In genomic region chr11:70433569-70433943, GRCm38 (mm10) we compare ENCODE assay signal across 8 mouse cellular contexts. TPM values are rescaled to one million over a fixed set of nuclear protein-coding genes. Genes with fewer than 3 reads are reported as not detected.
DNase-seq lines count a peak whose midpoint lies in the region; ATAC-seq lines count a peak whose summit lies in the region.

No protein-coding gene starts in this region.

- ATAC-seq in kidney, embryonic 14.5 days (ENCODE audit: low FRiP score, low TSS enrichment) = no peak
- no peak for ATAC-seq in hindbrain, embryonic 12.5 days (ENCODE audit: low FRiP score)
- ATAC-seq in midbrain, embryonic 13.5 days = no peak
- ATAC-seq in erythroid progenitor cell, adult 5-6 weeks (replicated peaks; ENCODE audit: low FRiP score, poor library complexity, severe bottlenecking) = no peak

- no peak overlapping the region for H3K9ac ChIP-seq in kidney, embryonic 14.5 days (ENCODE audit: low read depth, low read length)
- H3K9ac ChIP-seq in hindbrain, embryonic 12.5 days = peak overlapping the region; percentile 80
- H3K9ac ChIP-seq in midbrain, embryonic 13.5 days (replicated peaks) = peak overlapping the region; percentile 91

- 78% methylated on average over 1 of the region's 1 CpGs for WGBS in kidney, embryonic 14.5 days
- WGBS in hindbrain, embryonic 12.5 days = 63% methylated on average over 1 of the region's 1 CpGs
- WGBS in midbrain, embryonic 13.5 days = 68% methylated on average over 1 of the region's 1 CpGs

- H3K36me3 ChIP-seq in kidney, embryonic 14.5 days (ENCODE audit: control insufficient read depth, insufficient read depth, low read length) = peaks cover 21% of the 10 kb centered on the region
- peaks cover 29% of the 10 kb centered on the region for H3K36me3 ChIP-seq in hindbrain, embryonic 12.5 days
- H3K36me3 ChIP-seq in midbrain, embryonic 13.5 days = peaks cover 32% of the 10 kb centered on the region

- H3K4me2 ChIP-seq in kidney, embryonic 14.5 days (replicated peaks; ENCODE audit: low read depth, low read length) = peak overlapping the region; percentile 63
- H3K4me2 ChIP-seq in hindbrain, embryonic 12.5 days (replicated peaks) = peak overlapping the region; percentile 62
- H3K4me2 ChIP-seq in midbrain, embryonic 13.5 days (replicated peaks) = peak overlapping the region; percentile 79

- peak overlapping the region; percentile 61 for H3K4me3 ChIP-seq in kidney, embryonic 14.5 days (ENCODE audit: low read length)
- peak overlapping the region; percentile 59 for H3K4me3 ChIP-seq in brown adipose tissue, adult 24 weeks (ENCODE audit: insufficient read depth, low read depth, low read length)
- peak overlapping the region; percentile 71 for H3K4me3 ChIP-seq in hindbrain, embryonic 12.5 days
- peak overlapping the region; percentile 66 for H3K4me3 ChIP-seq in midbrain, embryonic 13.5 days (replicated peaks)

- no peak for DNase-seq in kidney, postnatal 25 days
- DNase-seq in thymus, postnatal 10 days (ENCODE audit: low spot score in 2 of 2) = no peak
- DNase-seq in adrenal gland, postnatal 25 days = no peak

- no peaks in the 10 kb centered on the region for H3K9me3 ChIP-seq in kidney, embryonic 14.5 days (ENCODE audit: control insufficient read depth, low read length)
- H3K9me3 ChIP-seq in hindbrain, embryonic 12.5 days (replicated peaks) = no peaks in the 10 kb centered on the region
- no peaks in the 10 kb centered on the region for H3K9me3 ChIP-seq in midbrain, embryonic 13.5 days

- peaks cover 10% of the 10 kb centered on the region for H3K4me1 ChIP-seq in kidney, embryonic 14.5 days (ENCODE audit: control insufficient read depth, insufficient read depth, low read length)
- H3K4me1 ChIP-seq in brown adipose tissue, adult 24 weeks (ENCODE audit: control insufficient read depth, insufficient read depth, insufficient read length, low read length) = no peaks in the 10 kb centered on the region
- H3K4me1 ChIP-seq in hindbrain, embryonic 12.5 days = peaks cover 30% of the 10 kb centered on the region
- peaks cover 36% of the 10 kb centered on the region for H3K4me1 ChIP-seq in midbrain, embryonic 13.5 days (replicated peaks)

- no peaks in the 10 kb centered on the region for H3K27me3 ChIP-seq in kidney, embryonic 14.5 days (ENCODE audit: control insufficient read depth, insufficient read depth, low read length)
- H3K27me3 ChIP-seq in hindbrain, embryonic 12.5 days = no peaks in the 10 kb centered on the region
- no peaks in the 10 kb centered on the region for H3K27me3 ChIP-seq in midbrain, embryonic 13.5 days

- H3K27ac ChIP-seq in kidney, embryonic 14.5 days (ENCODE audit: low read depth, low read length) = no peak overlapping the region
- peak overlapping the region; percentile 75 for H3K27ac ChIP-seq in brown adipose tissue, adult 24 weeks (replicated peaks; ENCODE audit: low read depth, low read length)
- no peak overlapping the region for H3K27ac ChIP-seq in hindbrain, embryonic 12.5 days
- no peak overlapping the region for H3K27ac ChIP-seq in midbrain, embryonic 13.5 days

RNA-seq across cellular contexts. Expression of gene Arrb2, which starts 1.1 kb away (rescaled TPM):
- polyA plus RNA-seq in kidney, embryonic 14.5 days (2014; fragmentation: Nextera tagmentation; extraction: Ambion mirVana) = 11.0 and 23.3 TPM in 2 replicates
- polyA plus RNA-seq in brown adipose tissue, adult 24 weeks (2012; ENCODE audit: insufficient read depth, insufficient read length, missing spikeins) = 8.2 and 13.4 TPM in 2 replicates
- polyA plus RNA-seq in hindbrain, embryonic 12.5 days (2016; fragmentation: Nextera tagmentation; extraction: Ambion mirVana) = 36.5 and 36.8 TPM in 2 replicates
- polyA plus RNA-seq in midbrain, embryonic 13.5 days (2015; fragmentation: Nextera tagmentation; extraction: Ambion mirVana) = 44.8 and 45.5 TPM in 2 replicates
- 30.6 and 51.2 TPM in 2 replicates for total RNA-seq in erythroid progenitor cell, adult 5-6 weeks (2015; ENCODE audit: low replicate concordance)
- 27.9 and 33.4 TPM in 2 replicates for total RNA-seq in erythroid progenitor cell, adult 5-6 weeks (2017; ENCODE audit: low replicate concordance)
- total RNA-seq in adrenal gland, postnatal 25 days (2021) = 17.1 and 29.9 TPM in 2 replicates

RNA-seq across cellular contexts. Expression of gene Med11, which starts 18.2 kb away (rescaled TPM):
- polyA plus RNA-seq in kidney, embryonic 14.5 days (2014; fragmentation: Nextera tagmentation; extraction: Ambion mirVana) = 48.7 and 50.0 TPM in 2 replicates
- 15.0 and 16.7 TPM in 2 replicates for polyA plus RNA-seq in brown adipose tissue, adult 24 weeks (2012; ENCODE audit: insufficient read depth, insufficient read length, missing spikeins)
- 32.7 and 36.1 TPM in 2 replicates for polyA plus RNA-seq in hindbrain, embryonic 12.5 days (2016; fragmentation: Nextera tagmentation; extraction: Ambion mirVana)
- polyA plus RNA-seq in midbrain, embryonic 13.5 days (2015; fragmentation: Nextera tagmentation; extraction: Ambion mirVana) = 41.9 and 43.6 TPM in 2 replicates
- 11.9 and 18.0 TPM in 2 replicates for total RNA-seq in erythroid progenitor cell, adult 5-6 weeks (2015; ENCODE audit: low replicate concordance)
- 6.4 and 31.5 TPM in 2 replicates for total RNA-seq in erythroid progenitor cell, adult 5-6 weeks (2017; ENCODE audit: low replicate concordance)
- total RNA-seq in adrenal gland, postnatal 25 days (2021) = 23.0 and 25.4 TPM in 2 replicates

RNA-seq across cellular contexts. Expression of gene Pelp1, which starts 23.7 kb away (rescaled TPM):
- polyA plus RNA-seq in kidney, embryonic 14.5 days (2014; fragmentation: Nextera tagmentation; extraction: Ambion mirVana) = 27.8 and 39.0 TPM in 2 replicates
- 4.6 and 5.4 TPM in 2 replicates for polyA plus RNA-seq in brown adipose tissue, adult 24 weeks (2012; ENCODE audit: insufficient read depth, insufficient read length, missing spikeins)
- 40.2 and 40.4 TPM in 2 replicates for polyA plus RNA-seq in hindbrain, embryonic 12.5 days (2016; fragmentation: Nextera tagmentation; extraction: Ambion mirVana)
- polyA plus RNA-seq in midbrain, embryonic 13.5 days (2015; fragmentation: Nextera tagmentation; extraction: Ambion mirVana) = 33.9 and 34.1 TPM in 2 replicates
- 3.2 and 8.4 TPM in 2 replicates for total RNA-seq in erythroid progenitor cell, adult 5-6 weeks (2015; ENCODE audit: low replicate concordance)
- total RNA-seq in erythroid progenitor cell, adult 5-6 weeks (2017; ENCODE audit: low replicate concordance) = 3.1 and 3.8 TPM in 2 replicates
- total RNA-seq in adrenal gland, postnatal 25 days (2021) = 23.3 and 26.7 TPM in 2 replicates

RNA-seq across cellular contexts. Expression of gene Zmynd15, which starts 25.7 kb away (rescaled TPM):
- 0.33 and 0.88 TPM in 2 replicates for polyA plus RNA-seq in kidney, embryonic 14.5 days (2014; fragmentation: Nextera tagmentation; extraction: Ambion mirVana)
- 0.42 TPM in 1 of 2 replicates, not detected in the other for polyA plus RNA-seq in brown adipose tissue, adult 24 weeks (2012; ENCODE audit: insufficient read depth, insufficient read length, missing spikeins)
- polyA plus RNA-seq in hindbrain, embryonic 12.5 days (2016; fragmentation: Nextera tagmentation; extraction: Ambion mirVana) = 0.60 and 1.1 TPM in 2 replicates
- 0.40 and 0.44 TPM in 2 replicates for polyA plus RNA-seq in midbrain, embryonic 13.5 days (2015; fragmentation: Nextera tagmentation; extraction: Ambion mirVana)
- total RNA-seq in erythroid progenitor cell, adult 5-6 weeks (2015; ENCODE audit: low replicate concordance) = not detected in 2 replicates
- not detected in 2 replicates for total RNA-seq in erythroid progenitor cell, adult 5-6 weeks (2017; ENCODE audit: low replicate concordance)
- 1.5 and 1.8 TPM in 2 replicates for total RNA-seq in adrenal gland, postnatal 25 days (2021)

RNA-seq across cellular contexts. Expression of gene Cxcl16, which starts 26.2 kb away (rescaled TPM):
- polyA plus RNA-seq in kidney, embryonic 14.5 days (2014; fragmentation: Nextera tagmentation; extraction: Ambion mirVana) = 5.2 and 6.0 TPM in 2 replicates
- polyA plus RNA-seq in brown adipose tissue, adult 24 weeks (2012; ENCODE audit: insufficient read depth, insufficient read length, missing spikeins) = 5.0 TPM in 2 replicates
- 2.0 and 2.1 TPM in 2 replicates for polyA plus RNA-seq in hindbrain, embryonic 12.5 days (2016; fragmentation: Nextera tagmentation; extraction: Ambion mirVana)
- polyA plus RNA-seq in midbrain, embryonic 13.5 days (2015; fragmentation: Nextera tagmentation; extraction: Ambion mirVana) = 1.4 and 1.6 TPM in 2 replicates
- not detected in 2 replicates for total RNA-seq in erythroid progenitor cell, adult 5-6 weeks (2015; ENCODE audit: low replicate concordance)
- not detected in 2 replicates for total RNA-seq in erythroid progenitor cell, adult 5-6 weeks (2017; ENCODE audit: low replicate concordance)
- 5.5 and 7.1 TPM in 2 replicates for total RNA-seq in adrenal gland, postnatal 25 days (2021)
